Mouse (Mus musculus) inflammation-experienced regulatory T-cells, adult 16 weeks (primary cell): ENCODE measurements around the gene Slco2a1. TPM values are rescaled to one million over a fixed set of nuclear protein-coding genes. Genes with fewer than 3 reads are reported as not detected.

Experiments
- polyA plus RNA-seq: library from polyadenylated mRNA; unstranded; fragments of 100-300 nt; shearing (Covaris generic); gene quantifications from one replicate; pipeline ENCODE4 v1.2.1, GENCODE M21; 2017

Slco2a1 gene
- 0.72 TPM for polyA plus RNA-seq

DNA sequence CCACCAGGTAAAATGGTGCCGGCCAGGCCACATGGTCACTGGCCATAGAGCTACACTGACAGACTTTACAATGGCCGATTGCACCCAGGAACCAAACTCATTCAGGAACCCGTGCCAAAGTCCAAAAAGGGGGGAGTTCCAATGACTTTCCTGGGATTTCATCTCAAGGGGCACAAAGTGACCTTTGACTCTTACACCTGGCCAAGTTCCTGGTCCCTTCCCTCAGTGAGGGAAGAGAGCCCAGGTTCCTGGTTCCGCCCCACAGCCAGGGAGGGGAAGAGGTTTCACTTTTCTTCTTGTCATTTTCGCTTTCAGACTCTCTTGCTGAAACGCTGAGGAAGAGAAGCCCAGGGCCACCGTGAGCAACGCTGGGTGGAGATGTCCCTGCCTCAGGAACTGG lies at the start of gene Slco2a1:
Slco2a1 (plus strand) TSS at position 251 of the 400 bp plus-strand sequence.

DNA sequence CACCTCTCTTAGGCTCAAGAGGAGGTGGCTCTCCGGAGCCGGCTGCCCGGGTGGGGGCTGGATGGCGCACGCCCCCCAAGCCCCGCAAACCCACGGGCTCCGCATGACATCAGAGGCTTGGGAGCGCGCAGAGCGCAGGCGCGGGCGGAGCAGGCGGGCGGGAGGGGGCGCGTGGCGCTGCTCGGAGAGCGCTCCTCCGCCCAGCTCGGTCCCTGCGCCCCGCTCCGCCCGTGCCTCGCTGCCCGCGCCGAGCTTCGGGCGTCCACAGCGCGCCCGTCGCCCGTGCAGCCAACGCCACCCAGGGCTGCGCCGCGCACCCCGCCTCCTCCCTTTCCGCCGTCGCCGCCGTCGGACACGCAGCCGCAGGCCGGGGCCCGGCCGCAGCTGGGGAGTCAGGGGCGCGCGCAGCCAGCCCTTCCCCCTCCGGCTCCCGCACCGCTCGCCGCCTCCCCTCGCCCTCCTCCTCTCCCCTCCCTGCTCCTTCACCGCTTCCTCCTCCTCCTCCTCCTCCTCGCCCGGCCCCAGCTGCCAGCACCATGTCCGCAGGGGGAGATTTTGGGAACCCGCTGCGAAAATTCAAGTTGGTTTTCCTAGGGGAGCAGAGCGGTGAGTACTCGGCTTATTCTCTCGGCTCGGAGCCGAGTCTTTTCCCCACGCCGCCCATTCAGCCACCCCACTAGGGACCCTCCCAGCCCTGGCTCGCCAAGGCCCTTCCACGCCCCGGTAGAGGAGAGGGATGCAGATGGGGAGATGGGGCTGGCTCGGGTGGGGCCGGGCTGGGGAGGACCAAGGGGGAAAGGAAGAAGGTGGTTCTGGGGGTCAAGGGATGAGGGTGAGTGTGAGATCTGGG lies 123.3 kb downstream of the Slco2a1 start, which contains the start of gene Rab6b:
Rab6b (plus strand) TSS at position 167 of the 850 bp plus-strand sequence.

Other genes starting within 250 kb of the Slco2a1 start
- 1.4 TPM for gene Ryk, start 153.8 kb upstream of the Slco2a1 start, polyA plus RNA-seq
- 11.7 TPM for gene Rab6b, start 123.1 kb downstream of the Slco2a1 start, polyA plus RNA-seq
- 47.6 TPM for gene Srprb, start 213.4 kb downstream of the Slco2a1 start, polyA plus RNA-seq
- gene Gm20425, start 241.6 kb downstream of the Slco2a1 start, polyA plus RNA-seq, result 4.8 TPM
- 22.0 TPM for gene Trf, start 241.7 kb downstream of the Slco2a1 start, polyA plus RNA-seq